Mouse (Mus musculus) liver, embryonic 14.5 days (tissue): Measurements from ENCODE around the gene Bcl2.

Experiments
- CTCF ChIP-seq: IDR thresholded peaks from 2 replicates; pipeline ENCODE4 v1.5.1; 2016; ENCODE audit warnings: antibody characterized with exemption, low read depth, control low read depth
- EP300 ChIP-seq: IDR thresholded peaks from 2 replicates; pipeline ENCODE4 v1.6.1; 2016; ENCODE audit warnings: antibody characterized with exemption, low read depth

GRCm38 (mm10) chr1:106579768-106580167 is 134.3 kb downstream of the Bcl2 start:
- TF ChIP-seq CTCF (no peak), EP300 (no peak)
